Mouse (Mus musculus) embryo, embryonic 10.5 days (tissue): Measurements from ENCODE around the gene Pik3r6.
A peak's percentile ranks its signal among the peaks of the same experiment; 100 is the strongest.

Experiments
- DNase-seq: peaks from one replicate; pipeline ENCODE4 v3.0.0-alpha.2; 2015; ENCODE audit warnings: low spot score

Gene Pik3r6

DNA sequence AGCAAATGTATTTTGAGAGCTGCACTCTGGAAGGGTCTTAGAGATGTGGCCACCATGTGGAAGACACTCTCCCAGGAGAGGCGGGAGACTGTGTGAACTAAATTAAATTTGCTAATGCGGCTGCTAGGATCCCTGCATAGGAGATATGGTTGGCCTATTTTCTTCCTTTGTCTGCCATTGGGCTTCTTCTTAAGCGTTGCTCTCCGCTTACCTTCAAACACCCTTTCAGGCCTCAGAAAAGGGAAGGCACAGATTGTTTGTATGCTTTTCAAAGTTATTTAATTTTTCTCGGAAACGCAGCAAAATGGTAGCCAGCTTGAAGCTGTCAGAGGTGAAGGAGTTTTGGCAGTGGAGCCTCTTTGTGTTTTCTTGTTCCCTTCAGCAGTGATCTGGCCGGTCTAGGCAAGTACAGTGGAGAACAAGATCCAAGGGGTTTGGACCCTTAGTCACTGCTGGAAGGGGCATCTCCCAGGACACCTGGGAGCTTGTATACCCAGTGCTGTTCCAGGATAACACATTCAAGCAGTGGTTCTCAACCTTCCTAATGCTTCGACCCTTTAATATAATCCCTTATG, 81.2 kb downstream of the Pik3r6 start:
- no peak for DNase-seq

DNA sequence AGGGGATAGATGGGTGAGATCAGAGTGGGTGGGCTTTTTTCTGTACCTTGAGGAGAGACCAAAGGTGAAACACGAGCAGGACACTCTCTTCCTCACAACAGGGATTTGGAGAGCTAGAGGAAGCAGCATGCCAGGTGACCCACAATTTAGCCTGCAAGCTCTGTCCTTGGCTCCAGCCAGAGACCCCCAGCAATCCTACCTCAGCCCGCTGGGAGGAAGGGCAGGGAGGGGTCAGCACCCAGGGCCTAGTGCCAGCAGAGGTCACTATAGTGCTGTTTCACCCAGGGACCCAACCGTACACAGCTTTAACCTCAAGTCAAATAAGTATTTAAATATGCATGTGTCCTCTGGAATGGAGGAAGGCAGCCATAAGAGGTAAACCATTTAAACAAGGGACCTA, 83.1 kb downstream of the Pik3r6 start:
- DNase-seq = peak; percentile 68

DNA sequence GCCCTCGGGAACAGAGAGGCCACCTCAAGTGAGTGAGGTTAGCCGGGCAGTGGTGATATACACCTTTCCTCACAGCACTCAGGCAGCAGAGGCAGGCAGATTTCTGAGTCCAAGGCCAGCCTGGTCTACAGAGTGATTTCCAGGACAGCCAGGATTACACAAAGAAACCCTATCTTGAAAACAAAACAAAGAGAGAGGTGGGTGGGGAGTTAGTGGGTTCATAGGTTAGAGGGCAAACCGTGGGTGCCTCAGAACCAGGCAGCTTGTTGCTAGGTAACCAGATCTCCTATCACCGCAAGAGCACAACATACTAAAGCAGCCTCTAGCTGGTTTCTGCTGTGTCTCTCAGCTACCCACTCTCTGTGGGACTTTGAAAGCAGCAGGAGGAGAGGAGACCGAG, 83.9 kb downstream of the Pik3r6 start, which contains the start of gene Ccdc42:
Gene Ccdc42 (plus strand): TSS at position 301 of the 400 bp plus-strand sequence.
- no peak for DNase-seq

DNA sequence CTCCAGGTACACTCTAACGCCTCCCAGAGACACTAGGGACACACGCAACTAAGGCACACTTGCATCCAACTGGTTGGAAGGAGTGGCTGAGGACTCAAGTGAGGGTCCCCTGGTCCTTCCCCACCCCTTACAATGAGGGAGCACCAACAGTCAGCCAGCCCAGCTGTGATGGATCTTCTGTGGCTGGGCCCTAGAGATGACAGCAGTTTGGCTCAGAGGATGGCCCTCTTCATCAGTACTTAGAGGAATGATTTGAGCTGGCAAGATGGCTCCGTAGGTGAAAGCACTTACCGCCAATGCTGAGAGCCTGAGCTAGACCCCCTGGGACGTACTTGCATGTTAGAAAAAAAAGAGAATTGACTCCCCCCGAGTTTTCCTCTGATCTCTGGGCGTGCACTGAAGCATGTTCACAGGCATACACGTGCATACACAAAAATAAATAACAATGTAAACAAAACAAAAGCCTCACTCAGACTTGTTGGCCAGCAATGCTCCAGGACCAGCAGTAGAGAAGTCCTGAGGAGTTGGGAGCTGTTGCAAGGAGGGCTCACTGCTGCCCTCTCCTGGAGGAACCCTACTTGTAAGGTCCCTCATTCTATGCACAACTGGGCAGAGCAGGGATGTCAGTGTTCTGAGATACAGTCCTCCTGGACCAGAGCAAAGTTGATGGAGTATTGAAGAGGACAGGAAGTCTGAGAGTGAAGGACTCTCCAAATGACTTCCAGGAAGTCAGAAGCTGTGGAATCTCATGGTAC, 86.4 kb downstream of the Pik3r6 start:
- peak; percentile 83 for DNase-seq

DNA sequence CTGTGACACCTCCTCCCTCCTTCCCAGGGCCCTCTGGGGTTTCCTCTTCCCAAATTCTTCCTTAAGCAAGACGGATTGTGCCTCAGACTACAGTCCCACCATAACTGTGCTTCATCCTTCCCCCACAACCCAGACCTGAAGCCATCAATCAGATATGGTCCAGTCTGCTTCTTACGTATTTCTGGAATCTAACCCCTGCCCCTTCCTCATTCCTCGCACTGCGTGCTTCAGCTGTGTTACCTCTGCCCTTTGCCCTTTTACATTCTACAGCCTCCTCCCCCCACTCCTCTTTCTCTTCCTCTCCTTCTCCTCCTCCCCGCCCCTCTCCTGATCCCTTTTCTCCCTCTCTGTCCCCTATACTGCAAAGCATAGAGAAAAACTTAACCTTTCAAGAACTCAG, 88.9 kb downstream of the Pik3r6 start:
- peak; percentile 84 for DNase-seq

DNA sequence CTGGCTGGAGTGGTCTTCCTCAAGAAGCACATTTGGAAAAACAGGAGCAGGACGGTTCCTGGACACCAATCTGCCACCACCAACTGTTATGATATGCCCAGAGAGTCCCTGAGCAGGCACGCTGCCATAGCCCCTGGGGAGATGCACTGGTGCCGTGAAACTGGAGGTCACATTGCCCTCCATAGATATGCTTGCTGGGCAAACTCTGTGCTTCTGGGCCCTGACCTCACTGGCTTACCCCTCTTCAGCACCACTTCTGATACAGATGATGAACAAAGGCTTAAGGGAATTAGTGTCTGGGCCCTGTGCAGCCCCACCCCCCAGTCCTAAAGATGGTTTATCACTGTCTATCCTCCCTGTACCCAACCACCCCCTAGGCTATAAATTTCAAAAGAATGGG, 90.4 kb downstream of the Pik3r6 start:
- DNase-seq = no peak

DNA sequence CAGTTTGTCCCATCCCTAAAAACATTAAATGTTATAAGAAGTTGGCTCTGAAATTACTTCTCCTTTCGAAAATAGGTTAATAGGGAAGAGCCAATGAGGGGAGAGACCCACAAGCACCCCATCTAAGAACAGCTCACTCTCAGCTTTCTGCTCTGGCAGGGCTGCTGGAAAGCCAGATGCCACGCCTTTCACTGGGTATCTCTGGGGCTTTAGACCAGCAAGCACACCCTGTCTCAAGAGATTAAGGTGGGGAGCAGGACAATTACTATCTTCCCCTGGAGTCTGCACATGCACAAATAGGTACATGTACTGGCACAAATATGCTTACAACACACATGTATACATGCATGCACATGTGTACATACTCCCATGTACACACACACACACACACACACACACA, 95.1 kb downstream of the Pik3r6 start:
- no peak for DNase-seq

DNA sequence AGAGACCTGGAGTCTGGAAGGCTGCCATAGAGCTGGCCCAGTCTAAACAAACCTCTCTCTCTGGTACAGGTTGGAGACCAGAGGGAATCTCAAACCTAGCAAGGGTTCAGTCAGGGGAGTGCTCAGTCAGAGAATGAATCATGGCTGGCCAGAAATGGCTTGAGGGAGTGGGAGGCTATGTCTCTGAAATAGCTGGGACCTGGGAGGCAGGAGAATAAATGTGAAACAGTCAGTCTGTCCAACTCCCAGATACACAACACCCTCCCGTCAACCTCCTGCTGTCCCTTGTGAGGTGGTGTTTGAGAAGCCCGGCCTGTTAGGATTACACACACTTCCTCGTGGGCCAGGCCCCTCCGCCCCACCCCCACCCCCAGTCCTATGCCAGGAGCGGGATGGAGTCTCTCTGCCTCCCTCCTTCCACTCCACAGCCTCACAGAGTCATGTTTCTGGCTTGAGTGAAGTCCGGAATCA, 97.8 kb downstream of the Pik3r6 start:
- no peak for DNase-seq

DNA sequence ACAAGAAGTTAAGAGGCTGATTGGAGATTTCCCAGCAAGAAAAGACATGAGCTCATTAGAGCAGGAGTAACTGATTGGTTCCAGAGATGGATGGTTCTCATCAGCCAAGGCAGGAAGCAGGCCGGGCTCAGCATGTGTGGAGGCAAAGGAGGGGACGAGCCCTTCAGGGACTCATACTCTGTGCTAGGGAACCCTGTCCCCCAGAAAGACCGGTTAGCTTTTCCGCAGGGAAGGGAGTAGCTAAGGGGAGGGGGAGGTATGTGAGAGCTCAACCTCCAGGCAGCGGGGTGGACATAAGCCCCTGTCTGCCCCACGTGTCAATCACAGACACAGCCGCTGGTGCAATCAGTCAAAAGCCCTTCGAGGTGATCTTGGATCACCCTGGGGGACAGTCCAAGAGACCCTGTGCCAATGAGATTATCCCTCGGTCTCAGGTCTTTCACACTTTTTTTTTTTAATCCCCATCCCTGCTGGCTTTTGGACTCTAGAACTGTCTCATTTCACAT, 98.7 kb downstream of the Pik3r6 start:
- DNase-seq = peak; percentile 57
